Mouse (Mus musculus) adrenal gland, postnatal 36 days (tissue): ENCODE data around the gene Bnc1. TPM values are rescaled to one million over a fixed set of nuclear protein-coding genes. Genes with fewer than 3 reads are reported as not detected.

Experiments used
- DNase-seq, 2 experiments: peaks; one replicate each; pipeline ENCODE4 v3.0.0; 2021; ENCODE audit warnings: mixed read lengths in 1 of 2
- long read RNA-seq, 2 experiments: library from polyadenylated mRNA; stranded (forward); transcript quantifications; one replicate each; pipeline ENCODE4 v2.0.0; 2021; ENCODE audit warnings: borderline sequencing depth in 2 of 2
- total RNA-seq, 2 experiments: library from RNA; stranded (reverse); gene quantifications; 2 replicates each; pipeline ENCODE4 v1.2.3; 2021

Gene Bnc1
- under 1 TPM; 0.63 to 0.73 TPM for total RNA-seq
- long read RNA-seq, experiment 1: 0 reads
- long read RNA-seq, experiment 2: 0 reads

- peak; percentile 30 to 50 for DNase-seq
Observed at GRCm38 (mm10) chr7:81992131-81993061, at the start of gene Bnc1. Gene Bnc1, minus strand, starts transcription at chr7:81992292.

DNA sequence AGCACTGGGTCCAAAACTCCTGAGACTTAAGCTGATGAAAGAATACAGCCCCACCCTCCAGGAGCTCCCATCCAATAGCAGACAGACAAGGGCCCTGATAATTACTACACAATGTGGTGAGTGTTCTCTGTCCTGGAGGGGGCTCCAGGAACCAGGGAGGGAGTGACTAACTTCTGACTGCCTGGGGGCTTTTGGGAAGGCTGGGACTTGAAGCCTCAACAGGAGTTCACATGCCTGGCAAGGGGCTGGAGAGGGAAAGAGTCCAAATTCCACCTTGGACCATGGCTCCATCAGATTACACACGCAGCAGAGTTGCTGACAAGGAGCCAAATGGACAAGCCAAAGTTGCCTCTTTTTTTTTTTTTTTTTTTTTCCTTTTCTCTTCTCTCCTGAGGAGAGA, 41.3 kb upstream of the Bnc1 start:
- DNase-seq: no peak

DNA sequence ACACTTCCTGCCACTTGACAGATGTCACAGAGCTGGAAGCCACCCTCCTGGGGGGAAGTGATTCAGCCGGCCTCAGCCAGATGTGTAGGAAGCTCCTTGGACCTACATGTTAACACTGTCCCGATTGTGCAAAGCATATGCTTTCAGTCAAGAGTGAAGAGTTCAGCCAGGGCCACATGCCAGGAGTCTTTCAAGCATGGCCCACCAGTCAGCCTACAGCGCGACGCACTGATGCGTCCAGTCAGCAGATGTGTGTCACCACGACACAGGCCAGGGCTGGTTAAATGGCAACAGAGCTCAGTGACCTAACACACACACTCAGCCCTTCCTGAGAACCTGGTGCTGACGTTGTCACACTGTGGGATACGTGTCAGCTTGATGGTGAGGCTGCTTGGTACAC, 37.6 kb upstream of the Bnc1 start:
- no peak for DNase-seq

GRCm38 (mm10) chr7:82025802-82026201, 33.7 kb upstream of the Bnc1 start:
- DNase-seq: no peak

DNA sequence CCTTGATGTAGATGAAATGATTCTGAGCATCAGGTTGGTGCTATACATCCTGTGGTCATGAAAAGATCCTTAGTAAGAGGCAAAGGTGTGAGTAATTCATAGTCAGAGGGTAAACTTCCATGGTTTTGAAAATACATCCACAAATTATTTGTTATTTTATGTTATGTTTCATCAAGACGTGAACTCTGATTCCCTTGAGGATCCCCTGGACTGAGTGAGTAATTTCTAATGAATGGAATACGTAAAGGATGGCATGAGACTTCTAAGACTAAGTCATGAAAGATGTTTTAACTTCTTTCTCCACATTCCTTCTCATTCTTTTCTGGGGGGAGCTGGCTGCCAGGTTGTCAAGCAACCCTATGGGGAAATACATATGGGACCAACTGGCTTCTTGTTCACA, 31.6 kb upstream of the Bnc1 start:
- no peak for DNase-seq

- no peak for DNase-seq
Observed at GRCm38 (mm10) chr7:82022404-82022803, 30.3 kb upstream of the Bnc1 start.

DNA sequence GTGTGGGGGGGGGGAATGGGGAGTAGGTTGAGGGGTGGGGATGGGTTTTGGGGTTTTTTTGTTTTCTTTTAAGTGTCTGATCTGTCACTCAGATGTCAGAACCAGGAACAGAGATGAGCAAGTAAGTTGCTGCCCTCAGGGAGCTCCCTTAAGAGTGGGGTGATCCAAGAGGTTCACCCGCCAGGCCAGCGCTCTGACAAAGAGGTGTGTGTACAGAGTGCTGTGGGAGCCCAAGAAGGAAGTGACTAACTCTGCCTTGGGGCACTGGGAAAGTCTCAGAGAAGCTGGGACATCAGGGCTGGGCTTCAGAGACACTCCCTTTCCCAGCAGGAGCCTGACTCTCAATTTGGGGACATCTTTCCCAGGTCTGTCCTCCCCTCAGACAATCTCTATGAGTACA, 25.9 kb upstream of the Bnc1 start:
- DNase-seq: no peak

- DNase-seq: no peak
Observed at GRCm38 (mm10) chr7:82016751-82017710, 24.9 kb upstream of the Bnc1 start.

- no peak for DNase-seq
Observed at GRCm38 (mm10) chr7:82012472-82012871, 20.4 kb upstream of the Bnc1 start.

GRCm38 (mm10) chr7:82011534-82012401, 19.7 kb upstream of the Bnc1 start:
- no peak for DNase-seq

GRCm38 (mm10) chr7:82007151-82007550, 15.1 kb upstream of the Bnc1 start:
- no peak for DNase-seq

GRCm38 (mm10) chr7:82004228-82004627, 12.1 kb upstream of the Bnc1 start:
- DNase-seq: no peak

- DNase-seq: no peak
Observed at GRCm38 (mm10) chr7:81999816-82000215, 7.7 kb upstream of the Bnc1 start.

DNA sequence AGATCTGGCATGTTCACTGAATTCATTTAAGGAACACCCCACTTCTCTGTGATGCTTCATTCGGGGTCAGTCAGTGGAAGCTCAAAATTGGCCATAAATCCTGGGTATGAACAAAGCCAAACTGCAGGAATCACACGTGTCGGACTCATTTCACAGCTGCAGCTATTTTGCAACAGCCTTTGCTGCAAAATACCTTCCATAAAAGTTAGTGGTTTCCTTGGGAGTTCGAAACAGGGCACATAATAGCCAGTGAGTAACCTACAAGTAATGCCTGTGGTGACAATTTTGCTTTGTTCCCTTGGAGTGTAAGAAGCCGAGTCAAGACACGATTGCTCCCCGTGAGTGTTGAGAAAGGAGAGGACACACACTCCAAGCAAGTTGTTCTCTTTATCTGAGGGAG, 7.3 kb upstream of the Bnc1 start:
- no peak for DNase-seq

GRCm38 (mm10) chr7:81995975-81996374, 3.9 kb upstream of the Bnc1 start:
- DNase-seq: no peak

DNA sequence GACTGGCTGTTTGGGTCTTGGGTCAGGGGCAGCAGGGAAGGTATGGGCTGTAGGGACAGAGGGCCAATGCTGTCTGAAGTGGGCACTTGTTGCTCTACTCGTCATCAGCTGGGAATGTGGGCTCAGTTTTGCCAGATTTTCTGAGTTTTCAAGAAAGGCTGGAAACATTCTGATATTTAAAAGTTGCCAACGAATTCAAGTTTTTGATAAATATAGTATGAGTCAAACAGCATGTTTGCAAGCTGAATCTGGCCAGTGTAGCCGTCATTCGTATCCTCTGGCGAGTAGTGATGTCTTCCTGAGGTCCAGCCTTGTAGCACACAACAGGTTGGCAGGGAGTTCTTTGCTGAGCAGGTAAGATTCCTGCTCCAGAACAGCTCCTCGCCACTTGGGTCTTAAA, 3.0 kb upstream of the Bnc1 start:
- DNase-seq: no peak

DNA sequence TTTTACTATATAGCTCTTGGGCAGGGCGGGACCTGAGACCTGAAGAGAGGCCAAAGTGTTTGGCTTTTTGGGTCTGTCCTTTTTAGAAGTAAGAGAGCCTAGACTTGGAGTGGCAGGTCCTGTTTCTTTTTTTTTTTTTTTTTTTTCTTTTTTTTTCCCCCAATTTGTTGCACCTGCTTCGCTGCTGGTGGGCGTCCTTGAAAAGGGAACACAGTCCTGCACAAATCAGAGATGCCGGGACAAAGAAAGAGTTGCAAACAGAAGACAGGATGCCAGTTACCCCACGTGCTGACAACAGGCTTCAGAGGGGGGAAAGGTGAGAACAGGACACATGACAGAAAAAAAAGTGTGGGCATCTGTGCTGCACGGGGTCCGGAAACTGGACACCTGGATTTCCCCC, 1.0 kb upstream of the Bnc1 start:
- no peak for DNase-seq

- DNase-seq: no peak
Observed at GRCm38 (mm10) chr7:81991611-81992061, 456 bp downstream of the Bnc1 start.

GRCm38 (mm10) chr7:81991116-81991515, 976 bp downstream of the Bnc1 start:
- DNase-seq: no peak

- DNase-seq: no peak
Observed at GRCm38 (mm10) chr7:81983651-81984050, 8.4 kb downstream of the Bnc1 start.

DNA sequence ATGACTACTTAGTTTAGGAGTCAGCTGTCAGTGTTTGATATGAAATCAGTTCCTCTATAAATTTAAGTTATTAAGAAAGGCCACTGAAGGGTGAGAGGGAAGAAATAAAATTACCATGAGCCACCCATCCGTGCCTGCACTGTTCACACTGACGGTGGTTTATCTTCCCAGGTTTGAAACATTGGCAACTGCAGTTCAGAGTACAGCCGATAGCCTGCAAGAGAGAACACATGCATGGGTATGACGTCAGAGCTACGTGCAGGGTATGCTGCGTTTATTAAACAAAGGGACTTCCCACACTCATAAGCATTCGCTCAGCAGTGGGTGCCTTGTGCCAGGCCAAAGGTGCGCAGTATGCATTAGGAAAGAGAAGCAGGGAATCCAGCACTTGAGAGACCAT, 13.8 kb downstream of the Bnc1 start:
- no peak for DNase-seq

DNA sequence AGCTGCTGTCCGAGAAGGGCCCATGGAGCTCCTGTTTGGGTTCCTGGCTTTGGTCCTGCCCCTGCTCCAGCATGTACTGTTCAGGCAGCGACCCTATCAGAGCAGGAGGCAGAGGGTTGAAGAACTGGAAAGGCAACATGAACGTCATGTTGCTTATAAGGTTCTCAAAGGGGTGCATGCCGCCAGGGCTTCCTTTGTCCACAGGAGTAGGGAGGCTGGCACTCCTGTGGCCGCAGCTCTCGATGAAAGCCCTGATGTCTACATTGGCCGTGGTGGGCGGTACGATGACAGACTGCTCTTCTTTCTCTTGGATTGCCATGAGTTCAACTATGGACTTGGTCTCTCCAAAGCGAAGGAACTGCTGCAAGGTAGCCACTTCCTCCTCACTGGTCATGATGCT, 17.5 kb downstream of the Bnc1 start:
- DNase-seq: no peak
